9 mouse cellular contexts compared by ENCODE assay signal in genomic region chr2:129393524-129393923, GRCm38 (mm10). TPM values are rescaled to one million over a fixed set of nuclear protein-coding genes. Genes with fewer than 3 reads are reported as not detected.
A peak's percentile ranks its signal among the peaks of the same experiment; 100 is the strongest.
DNase-seq lines count a peak whose midpoint lies in the region; ATAC-seq and TF ChIP-seq lines count a peak whose summit lies in the region.
"Had no signal": no experiment of that assay in that cellular context is flagged by ENCODE, and none has a peak within 500 bp of the region (broad histone marks: within the 10 kb centered on the region; RNA-seq: fewer than 3 reads in every experiment).

No protein-coding gene starts in this region.

- no peak for TF ChIP-seq POLR2A in cerebellum, adult 2 months (IDR thresholded peaks at IDR 0.05; ENCODE audit: borderline replicate concordance, insufficient read depth, low read length)

- no peaks in the 10 kb centered on the region for H3K36me3 ChIP-seq in midbrain, embryonic 10.5 days
- no peaks in the 10 kb centered on the region for H3K36me3 ChIP-seq in midbrain, embryonic 13.5 days
- H3K36me3 ChIP-seq: heart, embryonic 15.5 days had no signal

- DNase-seq in cerebellum, adult 2 months, result peak in 1 of 2 experiments; percentile 22
- no peak for DNase-seq in cerebellum, adult 11 months
- DNase-seq in midbrain, embryonic 10.5 days (ENCODE audit: low spot score), result peak; percentile 19
- peak; percentile 72 to 81 for DNase-seq in cerebellum, postnatal 14 days
- peak; percentile 61 for DNase-seq in lung, postnatal 36 days
- DNase-seq in left cerebral cortex, adult 11 months (ENCODE audit: low spot score), result no peak
- no peak for DNase-seq in spleen, adult 18-20 months

- 5% methylated on average over 6 of the region's 6 CpGs for WGBS in cerebellum, adult 2 months
- 42% methylated on average over 6 of the region's 6 CpGs for WGBS in midbrain, embryonic 10.5 days
- 39% methylated on average over 6 of the region's 6 CpGs for WGBS in midbrain, embryonic 13.5 days

- no peak overlapping the region for H3K4me3 ChIP-seq in cerebellum, adult 2 months (replicated peaks; ENCODE audit: insufficient read depth, low read depth, low read length)
- no peak overlapping the region for H3K4me3 ChIP-seq in midbrain, embryonic 10.5 days
- H3K4me3 ChIP-seq in midbrain, embryonic 13.5 days (replicated peaks), result no peak overlapping the region
- H3K4me3 ChIP-seq: heart, embryonic 15.5 days had no signal

- H3K4me2 ChIP-seq in midbrain, embryonic 13.5 days (replicated peaks), result no peak overlapping the region
- H3K4me2 ChIP-seq: heart, embryonic 15.5 days had no signal

- no peaks in the 10 kb centered on the region for H3K27me3 ChIP-seq in cerebellum, adult 2 months (ENCODE audit: control insufficient read depth, insufficient read depth, low read length)
- H3K27me3 ChIP-seq in midbrain, embryonic 10.5 days (ENCODE audit: low read depth, poor library complexity, severe bottlenecking), result no peaks in the 10 kb centered on the region
- H3K27me3 ChIP-seq in midbrain, embryonic 13.5 days, result no peaks in the 10 kb centered on the region
- H3K27me3 ChIP-seq: heart, embryonic 15.5 days had no signal

- H3K4me1 ChIP-seq in cerebellum, adult 2 months (ENCODE audit: control insufficient read depth, insufficient read depth, low read length), result no peaks in the 10 kb centered on the region
- no peaks in the 10 kb centered on the region for H3K4me1 ChIP-seq in midbrain, embryonic 10.5 days
- H3K4me1 ChIP-seq in midbrain, embryonic 13.5 days (replicated peaks), result no peaks in the 10 kb centered on the region
- H3K4me1 ChIP-seq: heart, embryonic 15.5 days had no signal

- ATAC-seq in midbrain, embryonic 13.5 days, result no peak

- peak; percentile 33; the same call in 1 of the 2 replicates for TF ChIP-seq CTCF in cerebellum, adult 2 months (IDR thresholded peaks at IDR 0.05; ENCODE audit: borderline replicate concordance, insufficient read depth, low read depth, low read length)

- no peak overlapping the region for H3K9ac ChIP-seq in midbrain, embryonic 13.5 days (replicated peaks)
- H3K9ac ChIP-seq: heart, embryonic 15.5 days had no signal

- no peaks in the 10 kb centered on the region for H3K9me3 ChIP-seq in midbrain, embryonic 10.5 days (replicated peaks)
- no peaks in the 10 kb centered on the region for H3K9me3 ChIP-seq in midbrain, embryonic 13.5 days
- H3K9me3 ChIP-seq: heart, embryonic 15.5 days had no signal

- no peak overlapping the region for H3K27ac ChIP-seq in cerebellum, adult 2 months (ENCODE audit: insufficient read depth, low read length)
- no peak overlapping the region for H3K27ac ChIP-seq in midbrain, embryonic 10.5 days (replicated peaks)
- no peak overlapping the region for H3K27ac ChIP-seq in midbrain, embryonic 13.5 days
- H3K27ac ChIP-seq: heart, embryonic 15.5 days had no signal

RNA-seq across cellular contexts. Expression of gene Il1b, which starts 22.6 kb away (rescaled TPM):
- polyA plus RNA-seq in cerebellum, adult 2 months (2012; rRNA removed), result 0.08 and 0.15 TPM in 2 replicates
- 0.14 TPM in 1 of 2 replicates, not detected in the other for polyA plus RNA-seq in midbrain, embryonic 10.5 days (2016; fragmentation: Nextera tagmentation; extraction: Ambion mirVana)
- polyA plus RNA-seq in midbrain, embryonic 13.5 days (2015; fragmentation: Nextera tagmentation; extraction: Ambion mirVana), result not detected in 2 replicates

Comparison
In these comparisons a context has a peak if more than half of its experiments do, and no peak if none do; other contexts are left out.
1. DNase-seq: peak in midbrain, embryonic 10.5 days (single experiment), cerebellum, postnatal 14 days (2 of 2) and lung, postnatal 36 days (single experiment); none in cerebellum, adult 11 months (single experiment), left cerebral cortex, adult 11 months (single experiment) and spleen, adult 18-20 months (0 of 2).